Mouse (Mus musculus) myocyte (in vitro differentiated cells): ENCODE data around the gene Tmem108. TPM values are rescaled to one million over a fixed set of nuclear protein-coding genes. Genes with fewer than 3 reads are reported as not detected.

Experiments used
- H3K27me3 ChIP-seq: one replicate; pipeline ENCODE4 v1.6.1; 2011; ENCODE audit not compliant: control insufficient read depth, insufficient read depth, insufficient read length
- H3K36me3 ChIP-seq: one replicate; pipeline ENCODE4 v1.6.1; 2011; ENCODE audit not compliant: control insufficient read depth, insufficient read depth
- H3K4me2 ChIP-seq: one replicate; pipeline ENCODE4 v1.6.1; 2011; ENCODE audit warnings: low read depth, control low read depth
- H3K4me3 ChIP-seq: one replicate; pipeline ENCODE4 v1.5.1; 2011; ENCODE audit warnings: mild to moderate bottlenecking, control low read depth, moderate library complexity
- H3K79me2 ChIP-seq: one replicate; pipeline ENCODE4 v1.6.1; 2011; ENCODE audit not compliant: control insufficient read depth, insufficient read depth
- H3ac ChIP-seq: one replicate; pipeline ENCODE4 v1.6.1; 2011; ENCODE audit not compliant: control insufficient read depth, insufficient read length
- CEBPB ChIP-seq: IDR thresholded peaks from 2 replicates; pipeline ENCODE4 v1.6.1; 2011; ENCODE audit warnings: mild to moderate bottlenecking, moderate library complexity; ENCODE audit not compliant: poor library complexity, insufficient read depth, severe bottlenecking
- E2F4 ChIP-seq: IDR thresholded peaks from one replicate; pipeline ENCODE4 v1.6.1; 2011; ENCODE audit warnings: mild to moderate bottlenecking, control low read depth, moderate library complexity; ENCODE audit not compliant: insufficient read depth
- MAX ChIP-seq: IDR thresholded peaks from one replicate; pipeline ENCODE4 v1.6.1; 2011; ENCODE audit warnings: low read depth, mild to moderate bottlenecking, control low read depth
- MYOD1 ChIP-seq, 3 experiments: IDR thresholded peaks; one replicate each; pipeline ENCODE4 v1.6.1; 2011; ENCODE audit warnings: control low read depth in 2 of 3, low read depth in 2 of 3, mild to moderate bottlenecking in 2 of 3, moderate library complexity in 1 of 3; ENCODE audit not compliant: insufficient read length in 2 of 3, control insufficient read depth in 1 of 3
- MYOG ChIP-seq, 3 experiments: IDR thresholded peaks; one replicate each; pipeline ENCODE4 v1.6.1; 2011; ENCODE audit warnings: control low read depth in 2 of 3, low read depth in 2 of 3, mild to moderate bottlenecking in 2 of 3; ENCODE audit not compliant: insufficient read length in 2 of 3, control insufficient read depth in 1 of 3, insufficient read depth in 1 of 3
- POLR2A ChIP-seq: IDR thresholded peaks from one replicate; pipeline ENCODE4 v1.6.1; 2011; ENCODE audit warnings: low read depth, mild to moderate bottlenecking, control low read depth, moderate library complexity; ENCODE audit not compliant: insufficient read length
- POLR2AphosphoS2 ChIP-seq: IDR thresholded peaks from one replicate; pipeline ENCODE4 v1.6.1; 2011; ENCODE audit warnings: low read depth, control low read depth; ENCODE audit not compliant: insufficient read length
- REST ChIP-seq: IDR thresholded peaks from one replicate; pipeline ENCODE4 v1.6.1; 2011; ENCODE audit warnings: mild to moderate bottlenecking, control low read depth, moderate library complexity; ENCODE audit not compliant: insufficient read depth, insufficient read length
- SRF ChIP-seq: IDR thresholded peaks from one replicate; pipeline ENCODE4 v1.6.1; 2011; ENCODE audit warnings: low read depth; ENCODE audit not compliant: control insufficient read depth, insufficient read length
- TCF12 ChIP-seq: IDR thresholded peaks from one replicate; pipeline ENCODE4 v1.6.1; 2011; ENCODE audit warnings: mild to moderate bottlenecking, control low read depth; ENCODE audit not compliant: poor library complexity, insufficient read depth, severe bottlenecking
- TCF3 ChIP-seq: IDR thresholded peaks from one replicate; pipeline ENCODE4 v1.6.1; 2011; ENCODE audit warnings: low read depth, control low read depth; ENCODE audit not compliant: insufficient read length
- USF1 ChIP-seq: IDR thresholded peaks from one replicate; pipeline ENCODE4 v1.6.1; 2011; ENCODE audit warnings: low read depth, mild to moderate bottlenecking, control low read depth, moderate library complexity
- polyA plus RNA-seq: library from polyadenylated mRNA; unstranded; fragments of >200 nt; fragmentation: generic; extraction: Trizol; gene quantifications from one replicate; pipeline ENCODE4 v1.2.1, GENCODE M21; 2012; ENCODE audit warnings: missing spikeins

Gene Tmem108
- polyA plus RNA-seq, 1 experiment: not detected

DNA sequence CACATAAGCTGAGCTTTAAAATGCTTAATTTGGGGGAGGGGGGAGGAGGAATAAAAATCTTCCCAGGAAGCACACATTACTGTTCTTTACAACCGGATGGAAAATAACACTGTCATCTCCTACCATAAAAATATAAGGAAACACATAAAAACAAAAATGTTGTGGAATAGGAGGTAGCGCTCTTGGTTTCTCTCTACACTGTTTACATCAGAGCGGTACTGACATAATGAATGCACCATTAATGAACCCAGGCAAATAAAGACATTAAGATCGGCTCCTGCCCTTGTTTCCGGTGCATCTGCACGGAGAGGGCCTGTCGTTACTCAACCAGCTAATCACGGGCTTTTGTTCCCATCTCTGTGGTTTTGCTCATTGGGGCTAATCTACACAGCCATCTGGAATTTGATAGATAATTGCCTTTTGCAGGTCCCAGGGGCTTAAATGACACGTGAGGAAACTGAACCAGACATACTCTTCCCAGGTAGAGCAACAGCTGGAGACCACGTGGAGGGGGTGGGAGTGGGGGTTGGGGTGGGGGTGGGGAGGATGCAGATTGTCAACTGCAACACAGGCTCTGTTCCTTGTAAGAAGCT is 107.5 kb downstream of the Tmem108 start:
- Histone ChIP-seq H3ac (no peak overlapping the region), H3K27me3 (no peaks in the 10 kb centered on the region), H3K79me2 (no peaks in the 10 kb centered on the region), H3K4me3 (no peak overlapping the region), H3K36me3 (no peaks in the 10 kb centered on the region), H3K4me2 (no peak overlapping the region)
- no peak for TF ChIP-seq MYOD1 (IDR thresholded peaks at IDR 0.05; ENCODE audit: control insufficient read depth in 1 of 3, insufficient read length in 2 of 3, low read depth in 2 of 3)
- TF ChIP-seq SRF: no peak
- no peak for TF ChIP-seq POLR2A
- TF ChIP-seq POLR2AphosphoS2: no peak
- TF ChIP-seq TCF12: no peak
- TF ChIP-seq USF1: no peak
- TF ChIP-seq CEBPB: no peak
- no peak for TF ChIP-seq E2F4
- TF ChIP-seq REST: no peak

DNA sequence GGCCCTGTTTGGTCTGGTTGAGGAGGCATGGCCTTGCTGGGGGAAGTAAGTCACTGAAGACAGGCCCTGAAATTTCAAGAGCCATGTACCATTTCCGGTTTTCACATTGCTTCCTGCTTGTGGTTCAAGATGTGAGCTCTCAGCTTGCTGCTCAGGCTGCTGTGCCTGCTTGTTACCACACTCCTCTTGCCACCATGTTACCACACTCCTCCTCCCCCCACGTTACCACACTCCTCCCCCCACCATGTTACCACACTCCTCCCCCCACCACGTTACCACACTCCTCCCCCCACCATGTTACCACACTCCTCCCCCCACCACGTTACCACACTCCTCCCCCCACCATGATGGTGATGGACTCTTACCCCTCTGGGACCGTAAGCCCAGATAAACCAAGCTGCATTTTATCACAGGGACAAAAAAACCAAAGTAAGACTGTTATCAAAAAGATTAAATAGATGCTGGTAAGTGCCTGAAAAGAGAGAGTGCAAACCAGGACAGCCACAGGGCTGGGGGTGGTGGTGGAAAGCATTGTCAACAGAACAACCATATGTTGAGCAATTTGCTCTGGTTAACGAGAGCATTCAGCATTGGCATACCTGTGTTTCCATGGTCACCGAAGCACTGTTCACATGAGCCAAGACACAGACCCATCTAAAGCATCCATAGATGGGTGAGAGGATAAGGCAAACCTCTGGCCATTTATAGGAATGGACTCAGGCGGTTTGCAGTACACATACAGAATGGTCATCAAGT is 109.3 kb downstream of the Tmem108 start:
- no peak overlapping the region for H3K4me2 ChIP-seq
- H3ac ChIP-seq: no peak overlapping the region
- no peaks in the 10 kb centered on the region for H3K79me2 ChIP-seq
- no peaks in the 10 kb centered on the region for H3K36me3 ChIP-seq
- TF ChIP-seq CEBPB: no peak
- no peak overlapping the region for H3K4me3 ChIP-seq
- H3K27me3 ChIP-seq: no peaks in the 10 kb centered on the region

DNA sequence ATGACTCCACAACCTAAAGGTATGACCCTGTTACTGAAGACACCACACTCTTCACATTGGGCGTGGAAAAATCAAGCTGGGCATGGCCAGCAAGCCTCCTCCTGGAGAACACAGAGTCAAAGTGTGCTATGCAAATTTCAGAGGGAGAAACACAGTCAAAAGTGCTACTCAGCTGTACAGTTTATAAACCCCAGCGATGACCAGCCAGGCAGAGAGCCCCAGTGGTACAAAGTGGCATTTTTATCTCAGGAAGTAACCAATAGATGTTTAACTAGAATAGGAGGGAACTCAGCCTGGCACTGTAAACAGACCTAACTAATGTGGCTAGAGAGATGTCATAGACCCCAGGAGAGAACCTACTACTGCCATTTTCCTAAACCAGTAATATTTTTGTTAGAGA is 115.0 kb downstream of the Tmem108 start:
- no peak overlapping the region for H3ac ChIP-seq
- TF ChIP-seq MYOD1 (IDR thresholded peaks at IDR 0.05; ENCODE audit: control insufficient read depth in 1 of 3, insufficient read length in 2 of 3, low read depth in 2 of 3) (no peak), POLR2A (no peak), USF1 (no peak)
- no peak overlapping the region for H3K4me3 ChIP-seq
- H3K36me3 ChIP-seq: no peaks in the 10 kb centered on the region
- no peaks in the 10 kb centered on the region for H3K27me3 ChIP-seq
- no peak overlapping the region for H3K4me2 ChIP-seq
- H3K79me2 ChIP-seq: no peaks in the 10 kb centered on the region

DNA sequence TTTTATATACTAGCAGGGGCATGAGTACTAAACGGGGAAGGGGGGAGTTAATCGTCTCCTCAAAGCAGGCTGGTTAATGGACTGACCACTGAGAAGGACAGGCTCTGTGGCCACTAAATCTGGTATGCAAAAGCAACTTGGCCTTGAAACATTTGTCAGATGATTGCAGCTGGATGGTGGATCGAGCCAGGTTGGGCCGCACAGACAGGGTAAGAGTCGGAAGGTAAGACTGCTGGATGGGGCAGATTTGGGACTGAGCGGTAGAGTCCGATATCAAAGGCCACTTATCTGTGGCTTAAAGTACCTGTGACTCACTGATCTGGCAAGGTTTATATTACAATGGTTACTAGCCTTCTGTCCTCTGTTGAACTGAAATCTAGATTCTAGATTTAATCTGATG is 115.9 kb downstream of the Tmem108 start:
- Histone ChIP-seq H3K27me3 (no peaks in the 10 kb centered on the region), H3ac (no peak overlapping the region), H3K36me3 (no peaks in the 10 kb centered on the region), H3K4me3 (no peak overlapping the region), H3K79me2 (no peaks in the 10 kb centered on the region), H3K4me2 (no peak overlapping the region)
- TF ChIP-seq MYOD1 (IDR thresholded peaks at IDR 0.05; ENCODE audit: control insufficient read depth in 1 of 3, insufficient read length in 2 of 3, low read depth in 2 of 3) (no peak), REST (no peak), POLR2AphosphoS2 (no peak), E2F4 (no peak), SRF (no peak), CEBPB (no peak), TCF3 (no peak), MYOG (IDR thresholded peaks at IDR 0.05; ENCODE audit: control insufficient read depth in 1 of 3, insufficient read depth in 1 of 3, insufficient read length in 2 of 3, low read depth in 2 of 3) (no peak), USF1 (no peak)

DNA sequence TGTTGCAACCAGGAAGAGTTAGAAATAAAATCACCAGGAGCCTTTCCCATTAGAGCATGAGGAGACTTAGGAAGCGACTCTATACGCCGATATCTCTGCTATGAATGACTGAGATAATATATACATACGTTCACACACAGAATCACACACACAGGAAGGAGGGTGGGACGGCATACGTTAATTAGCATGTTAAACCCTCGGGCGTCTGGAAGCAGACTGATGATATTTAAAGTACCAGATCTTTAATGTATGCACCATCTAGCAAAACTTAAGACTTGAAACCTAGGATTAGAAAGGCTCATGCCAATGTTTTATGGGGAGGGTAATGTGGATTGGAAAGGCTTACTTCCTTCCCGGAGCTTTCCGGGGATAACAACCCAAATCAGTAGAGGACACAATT is 119.3 kb downstream of the Tmem108 start:
- H3K27me3 ChIP-seq: no peaks in the 10 kb centered on the region
- no peak overlapping the region for H3ac ChIP-seq
- no peak overlapping the region for H3K4me3 ChIP-seq
- no peak for TF ChIP-seq POLR2A
- no peak for TF ChIP-seq POLR2AphosphoS2
- TF ChIP-seq SRF: no peak
- TF ChIP-seq REST: no peak
- no peak for TF ChIP-seq MYOG (IDR thresholded peaks at IDR 0.05; ENCODE audit: control insufficient read depth in 1 of 3, insufficient read depth in 1 of 3, insufficient read length in 2 of 3, low read depth in 2 of 3)
- TF ChIP-seq TCF3: no peak
- H3K36me3 ChIP-seq: no peaks in the 10 kb centered on the region
- H3K79me2 ChIP-seq: no peaks in the 10 kb centered on the region
- H3K4me2 ChIP-seq: no peak overlapping the region

DNA sequence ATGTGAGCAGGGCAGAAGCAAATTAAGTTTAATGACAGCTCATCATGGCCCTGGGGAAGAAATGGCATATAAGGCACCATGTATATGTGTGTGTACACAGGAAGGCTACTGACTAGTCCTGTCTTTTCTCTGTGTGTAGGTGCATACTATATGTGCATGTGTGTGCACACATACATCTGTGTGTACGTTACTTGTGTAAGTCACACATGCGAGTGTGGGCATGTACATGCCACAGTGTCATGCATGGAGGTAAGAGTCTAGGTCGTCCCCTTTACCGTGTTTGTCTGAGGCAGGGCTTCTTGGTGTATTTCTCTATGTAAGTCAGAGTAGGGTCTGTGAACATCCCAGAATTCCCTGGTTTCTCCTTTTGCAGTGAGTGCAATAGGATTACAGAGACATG is 120.3 kb downstream of the Tmem108 start:
- Histone ChIP-seq H3K4me2 (no peak overlapping the region), H3ac (no peak overlapping the region), H3K27me3 (no peaks in the 10 kb centered on the region), H3K4me3 (no peak overlapping the region), H3K36me3 (no peaks in the 10 kb centered on the region), H3K79me2 (no peaks in the 10 kb centered on the region)
- TF ChIP-seq TCF12: no peak
- no peak for TF ChIP-seq POLR2A
- TF ChIP-seq MYOD1 (IDR thresholded peaks at IDR 0.05; ENCODE audit: control insufficient read depth in 1 of 3, insufficient read length in 2 of 3, low read depth in 2 of 3): no peak
- no peak for TF ChIP-seq USF1
- TF ChIP-seq REST: no peak
- TF ChIP-seq E2F4: no peak
- no peak for TF ChIP-seq CEBPB
- TF ChIP-seq TCF3: no peak
- no peak for TF ChIP-seq MYOG (IDR thresholded peaks at IDR 0.05; ENCODE audit: control insufficient read depth in 1 of 3, insufficient read depth in 1 of 3, insufficient read length in 2 of 3, low read depth in 2 of 3)
- TF ChIP-seq MAX: no peak
